Mouse (Mus musculus): ENCODE data around the gene Ms4a18.

DNA sequence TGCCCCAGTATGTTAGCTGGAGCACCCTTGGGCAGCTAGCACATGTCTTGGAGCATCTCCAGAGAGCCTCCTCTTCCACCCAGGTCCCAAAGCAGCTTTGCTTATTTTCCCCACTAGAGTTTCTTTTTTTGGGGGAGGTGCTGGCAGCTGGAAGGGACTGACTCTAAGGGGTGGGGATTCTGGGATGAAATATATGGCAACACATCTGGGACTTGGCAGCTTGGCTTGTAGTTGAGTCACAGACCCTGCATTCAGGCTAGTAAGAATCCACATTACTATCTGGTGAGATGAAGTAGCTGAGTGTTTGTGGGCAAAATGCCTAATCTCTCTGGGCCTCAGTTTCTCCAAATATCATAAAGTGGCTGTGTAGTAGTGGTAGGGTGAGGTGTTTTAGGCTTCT, 25.9 kb downstream of the Ms4a18 start:
- TF ChIP-seq POLR2A (IDR thresholded peaks at IDR 0.05; ENCODE audit: borderline replicate concordance, control insufficient read depth, low read depth, low read length) (no peak), CTCF (IDR thresholded peaks at IDR 0.05; ENCODE audit: control insufficient read depth, insufficient read depth, low read length) (no peak)
